Mouse (Mus musculus) hindbrain, embryonic 12.5 days (tissue): ENCODE results near the gene 2310009B15Rik. TPM values are rescaled to one million over a fixed set of nuclear protein-coding genes. Genes with fewer than 3 reads are reported as not detected.
"Not testable (repeated sequence)": the region's sequence is repeated elsewhere in the genome, so short reads cannot be mapped to it uniquely, and the experiment has no call there.

Experiments used
- ATAC-seq: fragments of 200-750 bp; cut with Nextera tagmentation; 2 replicates; pipeline ENCODE4 v1.8.0; 2017; ENCODE audit warnings: moderate TSS enrichment; ENCODE audit not compliant: low FRiP score
- H3K27ac ChIP-seq: fragments of 300-500 bp; sonication (generic); 2 replicates; pipeline ENCODE4 v1.5.1; 2016; ENCODE audit warnings: mild to moderate bottlenecking
- H3K27me3 ChIP-seq: fragments of 300-500 bp; sonication (generic); 2 replicates; pipeline ENCODE4 v1.6.1; 2016; ENCODE audit warnings: mild to moderate bottlenecking
- H3K36me3 ChIP-seq: fragments of 300-500 bp; sonication (generic); 2 replicates; pipeline ENCODE4 v1.6.1; 2016; ENCODE audit warnings: mild to moderate bottlenecking
- H3K4me1 ChIP-seq: fragments of 300-500 bp; sonication (generic); 2 replicates; pipeline ENCODE4 v1.6.1; 2016
- H3K4me2 ChIP-seq: fragments of 300-500 bp; sonication (generic); replicated peaks from 2 replicates; pipeline ENCODE4 v1.6.1; 2016; ENCODE audit warnings: mild to moderate bottlenecking
- H3K4me3 ChIP-seq: fragments of 300-500 bp; sonication (generic); 2 replicates; pipeline ENCODE4 v1.5.1; 2016; ENCODE audit warnings: mild to moderate bottlenecking
- H3K9ac ChIP-seq: fragments of 300-500 bp; sonication (generic); 2 replicates; pipeline ENCODE4 v1.6.1; 2016; ENCODE audit warnings: mild to moderate bottlenecking, moderate library complexity
- H3K9me3 ChIP-seq: fragments of 300-500 bp; sonication (generic); replicated peaks from 2 replicates; pipeline ENCODE4 v1.6.1; 2016; ENCODE audit warnings: mild to moderate bottlenecking
- WGBS: fragments of 180-500 bp; shearing (Covaris S2); methylation state at CpG from one replicate; pipeline ENCODE4 v1.1.7; 2016; 5-methylcytosine and 5-hydroxymethylcytosine counted together
- polyA plus RNA-seq: library from polyadenylated mRNA; unstranded; fragments of >200 nt; fragmentation: Nextera tagmentation; extraction: Ambion mirVana; gene quantifications from 2 replicates; pipeline ENCODE4 v1.2.1, GENCODE M21; 2016

The 2310009B15Rik gene
- 41.5 and 46.2 TPM in 2 replicates for polyA plus RNA-seq

- peak within 1 kb of the TSS; percentile 33 for H3K4me2 ChIP-seq
- not testable (repeated sequence) for H3K9me3 ChIP-seq, H3K27me3 ChIP-seq, H3K4me1 ChIP-seq, H3K36me3 ChIP-seq
- H3K4me3 ChIP-seq = peak within 1 kb of the TSS; percentile 42
- H3K9ac ChIP-seq = peak within 1 kb of the TSS; percentile 58; the same call in 1 of the 2 replicates
- H3K27ac ChIP-seq = peak within 1 kb of the TSS; percentile 76
- ATAC-seq = peak; percentile 99
- 0% methylated on average over 41 of the region's 79 CpGs for WGBS
Measured at GRCm38 (mm10) chr1:138856101-138856950, at the start of gene 2310009B15Rik. Gene 2310009B15Rik, minus strand, starts transcription at chr1:138856852.

GRCm38 (mm10) chr1:138906256-138906655, 49.6 kb upstream of the 2310009B15Rik start:
- Histone ChIP-seq H3K4me2 (no peak overlapping the region), H3K4me1 (no peaks in the 10 kb centered on the region), H3K27me3 (no peaks in the 10 kb centered on the region), H3K27ac (no peak overlapping the region), H3K36me3 (no peaks in the 10 kb centered on the region), H3K9me3 (no peaks in the 10 kb centered on the region), H3K9ac (no peak overlapping the region), H3K4me3 (no peak overlapping the region)
- no peak for ATAC-seq
- 86% methylated on average over 3 of the region's 3 CpGs for WGBS

- no peaks in the 10 kb centered on the region for H3K36me3 ChIP-seq
- H3K9ac ChIP-seq = no peak overlapping the region
- WGBS = 95% methylated on average over 3 of the region's 3 CpGs
- no peak overlapping the region for H3K27ac ChIP-seq
- H3K4me3 ChIP-seq = no peak overlapping the region
- no peaks in the 10 kb centered on the region for H3K27me3 ChIP-seq
- no peaks in the 10 kb centered on the region for H3K9me3 ChIP-seq
- ATAC-seq = no peak
- H3K4me1 ChIP-seq = no peaks in the 10 kb centered on the region
- no peak overlapping the region for H3K4me2 ChIP-seq
Measured at GRCm38 (mm10) chr1:138905092-138905765, 48.6 kb upstream of the 2310009B15Rik start.

- Histone ChIP-seq H3K4me1 (no peaks in the 10 kb centered on the region), H3K27ac (no peak overlapping the region), H3K27me3 (no peaks in the 10 kb centered on the region), H3K9ac (no peak overlapping the region), H3K9me3 (no peaks in the 10 kb centered on the region), H3K4me3 (no peak overlapping the region), H3K36me3 (no peaks in the 10 kb centered on the region), H3K4me2 (no peak overlapping the region)
- no peak for ATAC-seq
- WGBS = 95% methylated on average over 5 of the region's 5 CpGs
Measured at GRCm38 (mm10) chr1:138903894-138904293, 47.2 kb upstream of the 2310009B15Rik start.

GRCm38 (mm10) chr1:138901431-138902117, 44.9 kb upstream of the 2310009B15Rik start:
- H3K4me1 ChIP-seq = no peaks in the 10 kb centered on the region
- no peak for ATAC-seq
- no peaks in the 10 kb centered on the region for H3K9me3 ChIP-seq
- H3K4me2 ChIP-seq = no peak overlapping the region
- 92% methylated on average over 16 of the region's 16 CpGs for WGBS
- no peaks in the 10 kb centered on the region for H3K27me3 ChIP-seq
- H3K9ac ChIP-seq = no peak overlapping the region
- no peak overlapping the region for H3K27ac ChIP-seq
- H3K36me3 ChIP-seq = no peaks in the 10 kb centered on the region
- H3K4me3 ChIP-seq = no peak overlapping the region

GRCm38 (mm10) chr1:138896088-138896487, 39.4 kb upstream of the 2310009B15Rik start:
- 84% methylated on average over 3 of the region's 3 CpGs for WGBS

GRCm38 (mm10) chr1:138877470-138878254, 21.0 kb upstream of the 2310009B15Rik start:
- no peaks in the 10 kb centered on the region for H3K36me3 ChIP-seq
- no peak overlapping the region for H3K27ac ChIP-seq
- H3K27me3 ChIP-seq = no peaks in the 10 kb centered on the region
- no peak overlapping the region for H3K9ac ChIP-seq
- no peak overlapping the region for H3K4me2 ChIP-seq
- WGBS = 95% methylated on average over 14 of the region's 14 CpGs
- no peaks in the 10 kb centered on the region for H3K4me1 ChIP-seq
- no peak overlapping the region for H3K4me3 ChIP-seq
- ATAC-seq = no peak
- H3K9me3 ChIP-seq = 0 out of 2 replicates have a peak, but pooled peaks cover 5% of the 10 kb centered on the region

More at GRCm38 (mm10) chr1:138896088-138896487, 39.4 kb upstream of the 2310009B15Rik start:
- Histone ChIP-seq H3K4me1 (no peaks in the 10 kb centered on the region), H3K9ac (no peak overlapping the region), H3K27me3 (no peaks in the 10 kb centered on the region), H3K27ac (no peak overlapping the region), H3K9me3 (no peaks in the 10 kb centered on the region), H3K36me3 (no peaks in the 10 kb centered on the region), H3K4me3 (no peak overlapping the region), H3K4me2 (no peak overlapping the region)
- no peak for ATAC-seq

GRCm38 (mm10) chr1:138876371-138877045, 19.9 kb upstream of the 2310009B15Rik start:
- H3K36me3 ChIP-seq = no peaks in the 10 kb centered on the region
- H3K4me3 ChIP-seq = no peak overlapping the region
- H3K4me1 ChIP-seq = no peaks in the 10 kb centered on the region
- 76% methylated on average over 16 of the region's 16 CpGs for WGBS
- H3K27me3 ChIP-seq = no peaks in the 10 kb centered on the region
- ATAC-seq = no peak
- no peak overlapping the region for H3K4me2 ChIP-seq
- no peak overlapping the region for H3K9ac ChIP-seq
- H3K9me3 ChIP-seq = 0 out of 2 replicates have a peak, but pooled peaks cover 5% of the 10 kb centered on the region
- no peak overlapping the region for H3K27ac ChIP-seq

- H3K9ac ChIP-seq = no peak overlapping the region
- H3K4me3 ChIP-seq = no peak overlapping the region
- no peaks in the 10 kb centered on the region for H3K9me3 ChIP-seq
- WGBS = 91% methylated on average over 1 of the region's 1 CpGs
- peaks cover 57% of the 10 kb centered on the region for H3K27me3 ChIP-seq
- no peak overlapping the region for H3K27ac ChIP-seq
- H3K4me2 ChIP-seq = no peak overlapping the region
- H3K36me3 ChIP-seq = no peaks in the 10 kb centered on the region
- no peak for ATAC-seq
- peaks cover 16% of the 10 kb centered on the region for H3K4me1 ChIP-seq
Measured at GRCm38 (mm10) chr1:138850823-138851222, 5.8 kb downstream of the 2310009B15Rik start.

- no peak for ATAC-seq
- Histone ChIP-seq H3K4me1 (peaks cover 16% of the 10 kb centered on the region), H3K9me3 (no peaks in the 10 kb centered on the region), H3K4me3 (no peak overlapping the region), H3K36me3 (no peaks in the 10 kb centered on the region), H3K9ac (no peak overlapping the region), H3K4me2 (no peak overlapping the region), H3K27me3 (peaks cover 63% of the 10 kb centered on the region), H3K27ac (no peak overlapping the region)
- WGBS = 38% methylated on average over 2 of the region's 4 CpGs
Measured at GRCm38 (mm10) chr1:138850161-138850539, 6.5 kb downstream of the 2310009B15Rik start.

GRCm38 (mm10) chr1:138849531-138850160, 7.0 kb downstream of the 2310009B15Rik start:
- whole genome bisulfite sequencing = 7% methylated on average over 8 of the region's 8 CpGs
- Histone ChIP-seq H3K9ac (no peak overlapping the region), H3K27me3 (peaks cover 68% of the 10 kb centered on the region), H3K4me3 (no peak overlapping the region), H3K4me2 (no peak overlapping the region), H3K9me3 (no peaks in the 10 kb centered on the region), H3K4me1 (peaks cover 16% of the 10 kb centered on the region), H3K36me3 (no peaks in the 10 kb centered on the region), H3K27ac (no peak overlapping the region)
- ATAC-seq = no peak
